In the genomic region with DNA sequence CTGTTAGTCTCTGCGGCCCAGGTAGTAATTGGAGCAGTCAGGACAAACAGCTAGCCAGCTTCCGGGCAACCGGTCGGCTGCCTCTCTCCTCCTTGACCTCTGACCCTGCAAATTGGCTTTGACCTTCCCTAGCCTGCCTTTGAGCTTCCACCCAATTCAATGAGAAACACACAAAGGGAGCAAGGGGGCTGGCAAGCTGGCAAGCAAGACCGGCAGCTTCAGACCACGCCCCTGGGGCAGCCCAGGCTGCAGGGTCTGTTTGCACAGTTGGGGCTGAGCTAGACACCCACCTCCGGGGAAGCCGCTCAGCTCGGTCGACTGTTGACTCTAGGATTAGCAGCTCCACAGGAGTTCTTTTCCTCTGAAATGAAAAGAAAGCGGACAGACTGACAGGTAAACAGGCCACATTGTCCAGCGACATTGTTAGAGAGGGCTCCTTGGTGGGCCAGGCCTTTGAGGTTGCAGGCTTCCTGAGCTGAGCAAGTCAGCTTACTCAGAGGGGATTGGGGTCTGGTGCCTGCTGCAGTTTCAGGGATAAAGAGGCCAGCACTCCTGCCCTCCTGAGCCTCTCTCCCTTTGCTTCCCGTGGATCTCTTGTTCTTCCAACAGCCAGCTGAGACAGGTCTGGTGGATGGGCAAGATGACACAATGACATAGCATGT, we compare ENCODE assay signal across 10 mouse cellular contexts.
DNase-seq lines count a peak whose midpoint lies in the region; ATAC-seq and TF ChIP-seq lines count a peak whose summit lies in the region.
"Had no signal": no experiment of that assay in that cellular context is flagged by ENCODE, and none has a peak within 500 bp of the region (broad histone marks: within the 10 kb centered on the region; RNA-seq: fewer than 3 reads in every experiment).

No protein-coding gene starts in this region.

- H3K4me2 ChIP-seq in intestine, embryonic 14.5 days (ENCODE audit: low read length): no peak overlapping the region
- no peak overlapping the region for H3K4me2 ChIP-seq in intestine, postnatal 0 days (replicated peaks; ENCODE audit: low read depth)
- no peak overlapping the region for H3K4me2 ChIP-seq in neural tube, embryonic 13.5 days
- H3K4me2 ChIP-seq: limb, embryonic 13.5 days had no signal

- no peak overlapping the region for H3K9ac ChIP-seq in intestine, embryonic 14.5 days (ENCODE audit: low read length)
- no peak overlapping the region for H3K9ac ChIP-seq in intestine, postnatal 0 days (ENCODE audit: low read depth, low read length)
- no peak overlapping the region for H3K9ac ChIP-seq in neural tube, embryonic 13.5 days
- H3K9ac ChIP-seq: limb, embryonic 13.5 days had no signal

- no peaks in the 10 kb centered on the region for H3K9me3 ChIP-seq in intestine, embryonic 14.5 days (ENCODE audit: control insufficient read depth, low read length)
- H3K9me3 ChIP-seq in intestine, postnatal 0 days (ENCODE audit: control insufficient read depth): no peaks in the 10 kb centered on the region
- H3K9me3 ChIP-seq in embryonic facial prominence, embryonic 10.5 days: no peaks in the 10 kb centered on the region
- no peaks in the 10 kb centered on the region for H3K9me3 ChIP-seq in neural tube, embryonic 13.5 days
- H3K9me3 ChIP-seq: limb, embryonic 13.5 days had no signal

- DNase-seq in intestine, embryonic 14.5 days (ENCODE audit: low spot score): no peak
- DNase-seq in embryonic facial prominence, embryonic 10.5 days (ENCODE audit: low spot score): peak; percentile 76
- peak; percentile 57 for DNase-seq in liver
- DNase-seq in natural killer cell, adult 2 months (ENCODE audit: low spot score in 2 of 2): no peak
- DNase-seq in gastrocnemius, postnatal 25 days: no peak
- no peak for DNase-seq in right cerebral cortex, postnatal 10 days (ENCODE audit: low spot score in 2 of 2)
- DNase-seq: cerebellum, adult 2 months had no signal

- TF ChIP-seq CTCF in intestine, postnatal 0 days (IDR thresholded peaks at IDR 0.05; ENCODE audit: low read depth): no peak

- H3K4me3 ChIP-seq in intestine, embryonic 14.5 days (ENCODE audit: low read depth, low read length): no peak overlapping the region
- no peak overlapping the region for H3K4me3 ChIP-seq in intestine, postnatal 0 days (ENCODE audit: low read depth, low read length)
- H3K4me3 ChIP-seq in embryonic facial prominence, embryonic 10.5 days: 0 out of 2 replicates have a peak overlapping the region, but pooled peaks have one; percentile 9
- H3K4me3 ChIP-seq in neural tube, embryonic 13.5 days: no peak overlapping the region
- H3K4me3 ChIP-seq: limb, embryonic 13.5 days had no signal

- H3K27ac ChIP-seq in intestine, embryonic 14.5 days (ENCODE audit: low read depth): no peak overlapping the region
- no peak overlapping the region for H3K27ac ChIP-seq in intestine, postnatal 0 days (ENCODE audit: low read depth, low read length)
- peak overlapping the region; percentile 15; the same call in 1 of the 2 replicates for H3K27ac ChIP-seq in embryonic facial prominence, embryonic 10.5 days (replicated peaks)
- no peak overlapping the region for H3K27ac ChIP-seq in neural tube, embryonic 13.5 days (replicated peaks)
- H3K27ac ChIP-seq: limb, embryonic 13.5 days had no signal

- H3K36me3 ChIP-seq in intestine, embryonic 14.5 days (ENCODE audit: control insufficient read depth, insufficient read depth, low read length): no peaks in the 10 kb centered on the region
- no peaks in the 10 kb centered on the region for H3K36me3 ChIP-seq in intestine, postnatal 0 days (ENCODE audit: control insufficient read depth, insufficient read depth)
- no peaks in the 10 kb centered on the region for H3K36me3 ChIP-seq in embryonic facial prominence, embryonic 10.5 days (replicated peaks)
- H3K36me3 ChIP-seq in neural tube, embryonic 13.5 days: no peaks in the 10 kb centered on the region
- H3K36me3 ChIP-seq: limb, embryonic 13.5 days had no signal

- 0 out of 2 replicates have a peak, but pooled peaks cover 2% of the 10 kb centered on the region for H3K4me1 ChIP-seq in intestine, embryonic 14.5 days (replicated peaks; ENCODE audit: control insufficient read depth, insufficient read depth, low read length)
- no peaks in the 10 kb centered on the region for H3K4me1 ChIP-seq in intestine, postnatal 0 days (replicated peaks; ENCODE audit: control insufficient read depth, insufficient read depth, low read length)
- H3K4me1 ChIP-seq in embryonic facial prominence, embryonic 10.5 days: peaks cover 43% of the 10 kb centered on the region
- peaks cover 17% of the 10 kb centered on the region; the same call in 1 of the 2 replicates for H3K4me1 ChIP-seq in neural tube, embryonic 13.5 days (replicated peaks)

- no peaks in the 10 kb centered on the region for H3K27me3 ChIP-seq in intestine, embryonic 14.5 days (replicated peaks; ENCODE audit: control insufficient read depth, insufficient read depth, low read length)
- no peaks in the 10 kb centered on the region for H3K27me3 ChIP-seq in intestine, postnatal 0 days (replicated peaks; ENCODE audit: control insufficient read depth, insufficient read depth, low read length)
- H3K27me3 ChIP-seq in embryonic facial prominence, embryonic 10.5 days (replicated peaks; ENCODE audit: low read depth, poor library complexity, severe bottlenecking): peaks cover 83% of the 10 kb centered on the region
- 0 out of 2 replicates have a peak, but pooled peaks cover 2% of the 10 kb centered on the region for H3K27me3 ChIP-seq in neural tube, embryonic 13.5 days
- H3K27me3 ChIP-seq: limb, embryonic 13.5 days had no signal

- WGBS in intestine, embryonic 14.5 days: 18% methylated on average over 13 of the region's 13 CpGs
- 22% methylated on average over 13 of the region's 13 CpGs for WGBS in intestine, postnatal 0 days
- 2% methylated on average over 13 of the region's 13 CpGs for WGBS in embryonic facial prominence, embryonic 10.5 days
- WGBS in neural tube, embryonic 13.5 days: 5% methylated on average over 13 of the region's 13 CpGs

- ATAC-seq in intestine, embryonic 14.5 days (replicated peaks; ENCODE audit: low FRiP score, low TSS enrichment, low read depth): peak; percentile 76
- ATAC-seq in intestine, postnatal 0 days: no peak
- peak; percentile 57; the same call in 1 of the 2 replicates for ATAC-seq in neural tube, embryonic 13.5 days (ENCODE audit: low read depth)

Comparison
In these comparisons a context has a peak if more than half of its experiments do, and no peak if none do; other contexts are left out.
1. DNase-seq: peak in embryonic facial prominence, embryonic 10.5 days (single experiment) and liver (single experiment); none in intestine, embryonic 14.5 days (single experiment), natural killer cell, adult 2 months (0 of 2), gastrocnemius, postnatal 25 days (single experiment) and right cerebral cortex, postnatal 10 days (0 of 2).